Mouse (Mus musculus) heart, postnatal 0 days (tissue): ENCODE results near the gene Fbxl12.

Source experiments
- CTCF ChIP-seq: IDR thresholded peaks from 2 replicates; pipeline ENCODE4 v1.5.1; 2016; ENCODE audit warnings: antibody characterized with exemption, control low read depth, low read depth
- EP300 ChIP-seq: IDR thresholded peaks from 2 replicates; pipeline ENCODE4 v1.6.1; 2016; ENCODE audit warnings: antibody characterized with exemption, low read depth

DNA sequence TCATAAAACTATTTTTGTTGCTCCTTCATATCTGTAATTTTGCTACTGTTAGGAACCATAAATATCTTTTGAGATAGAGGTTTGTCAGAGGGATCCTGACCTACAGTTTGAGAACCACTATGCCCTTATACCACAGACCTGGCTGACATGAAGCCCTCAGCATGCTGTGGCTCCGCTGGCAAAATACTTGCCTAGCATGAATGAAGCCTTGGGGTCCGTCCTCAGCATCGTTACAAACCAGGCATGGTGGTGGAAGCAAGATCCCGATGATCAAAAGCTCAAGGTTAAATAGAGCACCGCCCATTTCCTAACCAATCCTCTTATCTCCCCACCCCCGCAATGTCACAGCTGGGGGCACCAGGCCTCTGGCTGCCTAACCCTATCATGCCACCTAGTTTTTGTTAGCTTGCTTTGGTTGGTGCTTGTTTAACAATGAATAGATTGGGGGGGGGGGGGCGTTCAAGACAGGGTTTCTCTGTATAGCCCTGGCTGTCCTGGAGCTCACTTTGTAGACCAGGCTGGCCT lies 22.0 kb upstream of the Fbxl12 start:
- no peak for TF ChIP-seq CTCF
- TF ChIP-seq EP300: no peak
